Mouse (Mus musculus): ENCODE results near the gene Cog2. TPM values are rescaled to one million over a fixed set of nuclear protein-coding genes. Genes with fewer than 3 reads are reported as not detected.
A peak's percentile ranks its signal among the peaks of the same experiment; 100 is the strongest.

Gene Cog2
- polyA plus RNA-seq, 1 experiment from 2014 or later: 36.9 TPM

- no peaks in the 10 kb centered on the region for H3K36me3 ChIP-seq (ENCODE audit: insufficient read depth)
- no peak overlapping the region for H3K4me3 ChIP-seq (ENCODE audit: low read depth, low read length)
- DNase-seq (no peak), ATAC-seq (ENCODE audit: insufficient read depth) (no peak)
- H3K4me1 ChIP-seq (ENCODE audit: insufficient read depth): no peaks in the 10 kb centered on the region
- H3K4me2 ChIP-seq: no peak overlapping the region
- H3K9ac ChIP-seq: no peak overlapping the region
- no peak for TF ChIP-seq CTCF (IDR thresholded peaks at IDR 0.05; ENCODE audit: low read depth)
- WGBS: 95% methylated on average over 6 of the region's 6 CpGs
- H3K27me3 ChIP-seq (ENCODE audit: insufficient read depth, low read length): no peaks in the 10 kb centered on the region
- no peaks in the 10 kb centered on the region for H3K9me3 ChIP-seq (ENCODE audit: low read depth, low read length)
- H3K27ac ChIP-seq (ENCODE audit: low read depth): no peak overlapping the region
Observed at GRCm38 (mm10) chr8:124489311-124489710, 31.3 kb upstream of the Cog2 start.

- no peak overlapping the region for H3K4me2 ChIP-seq
- no peaks in the 10 kb centered on the region for H3K27me3 ChIP-seq (ENCODE audit: insufficient read depth, low read length)
- H3K27ac ChIP-seq (ENCODE audit: low read depth): no peak overlapping the region
- no peaks in the 10 kb centered on the region for H3K36me3 ChIP-seq (ENCODE audit: insufficient read depth)
- peak; percentile 28 for TF ChIP-seq CTCF (IDR thresholded peaks at IDR 0.05; ENCODE audit: low read depth)
- H3K9me3 ChIP-seq (ENCODE audit: low read depth, low read length): no peaks in the 10 kb centered on the region
- no peak for ATAC-seq (ENCODE audit: insufficient read depth)
- no peak overlapping the region for H3K4me3 ChIP-seq (ENCODE audit: low read depth, low read length)
- no peak overlapping the region for H3K9ac ChIP-seq
- no peaks in the 10 kb centered on the region for H3K4me1 ChIP-seq (ENCODE audit: insufficient read depth)
- WGBS: 81% methylated on average over 6 of the region's 6 CpGs
- no peak for DNase-seq
Observed at GRCm38 (mm10) chr8:124489786-124490185, 30.8 kb upstream of the Cog2 start.

- DNase-seq (no peak), ATAC-seq (ENCODE audit: insufficient read depth) (no peak)
- TF ChIP-seq CTCF (IDR thresholded peaks at IDR 0.05; ENCODE audit: low read depth): no peak
Observed at GRCm38 (mm10) chr8:124494397-124494796, 26.2 kb upstream of the Cog2 start.

GRCm38 (mm10) chr8:124494955-124495354 is 25.6 kb upstream of the Cog2 start:
- 81% methylated on average over 15 of the region's 15 CpGs for WGBS
- DNase-seq (no peak), ATAC-seq (ENCODE audit: insufficient read depth) (no peak)
- TF ChIP-seq CTCF (IDR thresholded peaks at IDR 0.05; ENCODE audit: low read depth): no peak
- Histone ChIP-seq H3K4me2 (no peak overlapping the region), H3K36me3 (ENCODE audit: insufficient read depth) (no peaks in the 10 kb centered on the region), H3K4me1 (ENCODE audit: insufficient read depth) (no peaks in the 10 kb centered on the region), H3K27ac (ENCODE audit: low read depth) (no peak overlapping the region), H3K9ac (no peak overlapping the region), H3K27me3 (ENCODE audit: insufficient read depth, low read length) (no peaks in the 10 kb centered on the region), H3K9me3 (ENCODE audit: low read depth, low read length) (no peaks in the 10 kb centered on the region), H3K4me3 (ENCODE audit: low read depth, low read length) (no peak overlapping the region)

More at GRCm38 (mm10) chr8:124494397-124494796, 26.2 kb upstream of the Cog2 start:
- Histone ChIP-seq H3K9me3 (ENCODE audit: low read depth, low read length) (no peaks in the 10 kb centered on the region), H3K27ac (ENCODE audit: low read depth) (no peak overlapping the region), H3K4me1 (ENCODE audit: insufficient read depth) (no peaks in the 10 kb centered on the region), H3K9ac (no peak overlapping the region), H3K36me3 (ENCODE audit: insufficient read depth) (no peaks in the 10 kb centered on the region), H3K4me3 (ENCODE audit: low read depth, low read length) (no peak overlapping the region), H3K27me3 (ENCODE audit: insufficient read depth, low read length) (no peaks in the 10 kb centered on the region), H3K4me2 (no peak overlapping the region)
- 57% methylated on average over 3 of the region's 3 CpGs for WGBS

GRCm38 (mm10) chr8:124495676-124496075 is 24.9 kb upstream of the Cog2 start:
- Histone ChIP-seq H3K4me2 (no peak overlapping the region), H3K36me3 (ENCODE audit: insufficient read depth) (no peaks in the 10 kb centered on the region), H3K4me3 (ENCODE audit: low read depth, low read length) (no peak overlapping the region), H3K9ac (no peak overlapping the region), H3K27ac (ENCODE audit: low read depth) (no peak overlapping the region), H3K27me3 (ENCODE audit: insufficient read depth, low read length) (no peaks in the 10 kb centered on the region), H3K9me3 (ENCODE audit: low read depth, low read length) (no peaks in the 10 kb centered on the region), H3K4me1 (ENCODE audit: insufficient read depth) (no peaks in the 10 kb centered on the region)
- ATAC-seq (ENCODE audit: insufficient read depth) (no peak), DNase-seq (no peak)
- no peak for TF ChIP-seq CTCF (IDR thresholded peaks at IDR 0.05; ENCODE audit: low read depth)
- WGBS: 74% methylated on average over 11 of the region's 11 CpGs

- no peak for DNase-seq
- H3K9ac ChIP-seq: no peak overlapping the region
- H3K4me1 ChIP-seq (ENCODE audit: insufficient read depth): no peaks in the 10 kb centered on the region
- no peak for ATAC-seq (ENCODE audit: insufficient read depth)
- TF ChIP-seq CTCF (IDR thresholded peaks at IDR 0.05; ENCODE audit: low read depth): no peak
- no peaks in the 10 kb centered on the region for H3K9me3 ChIP-seq (ENCODE audit: low read depth, low read length)
- H3K27me3 ChIP-seq (ENCODE audit: insufficient read depth, low read length): no peaks in the 10 kb centered on the region
- no peak overlapping the region for H3K27ac ChIP-seq (ENCODE audit: low read depth)
- H3K4me3 ChIP-seq (ENCODE audit: low read depth, low read length): no peak overlapping the region
- 74% methylated on average over 4 of the region's 4 CpGs for WGBS
- no peaks in the 10 kb centered on the region for H3K36me3 ChIP-seq (ENCODE audit: insufficient read depth)
- no peak overlapping the region for H3K4me2 ChIP-seq
Observed at GRCm38 (mm10) chr8:124496266-124496665, 24.3 kb upstream of the Cog2 start.

GRCm38 (mm10) chr8:124496871-124497270 is 23.7 kb upstream of the Cog2 start:
- Histone ChIP-seq H3K4me3 (ENCODE audit: low read depth, low read length) (no peak overlapping the region), H3K4me2 (no peak overlapping the region), H3K27me3 (ENCODE audit: insufficient read depth, low read length) (no peaks in the 10 kb centered on the region), H3K9me3 (ENCODE audit: low read depth, low read length) (no peaks in the 10 kb centered on the region), H3K36me3 (ENCODE audit: insufficient read depth) (no peaks in the 10 kb centered on the region), H3K4me1 (ENCODE audit: insufficient read depth) (no peaks in the 10 kb centered on the region), H3K9ac (no peak overlapping the region), H3K27ac (ENCODE audit: low read depth) (no peak overlapping the region)
- TF ChIP-seq CTCF (IDR thresholded peaks at IDR 0.05; ENCODE audit: low read depth): no peak
- no peak for ATAC-seq (ENCODE audit: insufficient read depth)
- WGBS: 88% methylated on average over 5 of the region's 5 CpGs
- no peak for DNase-seq

GRCm38 (mm10) chr8:124498398-124498797 is 22.2 kb upstream of the Cog2 start:
- Histone ChIP-seq H3K36me3 (ENCODE audit: insufficient read depth) (no peaks in the 10 kb centered on the region), H3K4me3 (ENCODE audit: low read depth, low read length) (no peak overlapping the region), H3K27me3 (ENCODE audit: insufficient read depth, low read length) (no peaks in the 10 kb centered on the region), H3K4me1 (ENCODE audit: insufficient read depth) (no peaks in the 10 kb centered on the region), H3K9me3 (ENCODE audit: low read depth, low read length) (no peaks in the 10 kb centered on the region), H3K9ac (no peak overlapping the region), H3K27ac (ENCODE audit: low read depth) (no peak overlapping the region), H3K4me2 (no peak overlapping the region)
- TF ChIP-seq CTCF (IDR thresholded peaks at IDR 0.05; ENCODE audit: low read depth): no peak
- ATAC-seq (ENCODE audit: insufficient read depth) (no peak), DNase-seq (no peak)

All from lung, embryonic 14.5 days (tissue).